Mouse (Mus musculus): ENCODE measurements around the gene Itga6.

Gene Itga6

GRCm38 (mm10) chr2:71834371-71834770 lies 89.0 kb downstream of the Itga6 start:
- in situ Hi-C loops (cut with MboI; ENCODE audit: unreplicated experiment in 2 of 2), result loop anchor here in 1 of 2 experiments (25.0 kb wide), 1 partner anchor 1147 kb away; no protein-coding TSS in a partner anchor

- in situ Hi-C loops (cut with MboI; ENCODE audit: unreplicated experiment in 2 of 2), result loop anchor here in 1 of 2 experiments (25.0 kb wide), 1 partner anchor 1148 kb away; no protein-coding TSS in a partner anchor
Observed at GRCm38 (mm10) chr2:71835556-71835955, 90.1 kb downstream of the Itga6 start.

GRCm38 (mm10) chr2:71836232-71836631 lies 90.8 kb downstream of the Itga6 start:
- in situ Hi-C loops (cut with MboI; ENCODE audit: unreplicated experiment in 2 of 2), result loop anchor here in 1 of 2 experiments (25.0 kb wide), 1 partner anchor 1149 kb away; no protein-coding TSS in a partner anchor

GRCm38 (mm10) chr2:71837261-71837660 lies 91.8 kb downstream of the Itga6 start:
- in situ Hi-C loops (cut with MboI; ENCODE audit: unreplicated experiment in 2 of 2), result loop anchor here in 1 of 2 experiments (25.0 kb wide), 1 partner anchor 1150 kb away; no protein-coding TSS in a partner anchor

- in situ Hi-C loops (cut with MboI; ENCODE audit: unreplicated experiment in 2 of 2), result loop anchor here in 1 of 2 experiments (25.0 kb wide), 1 partner anchor 1150 kb away; no protein-coding TSS in a partner anchor
Observed at GRCm38 (mm10) chr2:71837791-71838190, 92.4 kb downstream of the Itga6 start.

- in situ Hi-C loops (cut with MboI; ENCODE audit: unreplicated experiment in 2 of 2), result loop anchor here in 1 of 2 experiments (25.0 kb wide), 1 partner anchor 1156 kb away; no protein-coding TSS in a partner anchor
Observed at GRCm38 (mm10) chr2:71843316-71843715, 97.9 kb downstream of the Itga6 start.

- in situ Hi-C loops (cut with MboI; ENCODE audit: unreplicated experiment in 2 of 2), result loop anchor here in 1 of 2 experiments (25.0 kb wide), 1 partner anchor 1158 kb away; no protein-coding TSS in a partner anchor
Observed at GRCm38 (mm10) chr2:71844906-71845305, 99.5 kb downstream of the Itga6 start.

GRCm38 (mm10) chr2:71852161-71852560 lies 106.7 kb downstream of the Itga6 start:
- in situ Hi-C loops (cut with MboI; ENCODE audit: unreplicated experiment in 2 of 2), result loop anchor here (25.0 kb wide), 2 partner anchors 285 to 1965 kb away; partner anchors contain the start of genes Mettl5 (in 1 of the 2) and Ubr3 (in 1 of the 2)

GRCm38 (mm10) chr2:71855076-71855475 lies 109.7 kb downstream of the Itga6 start:
- in situ Hi-C loops (cut with MboI; ENCODE audit: unreplicated experiment in 2 of 2), result loop anchor here (25.0 kb wide), 2 partner anchors 282 to 1968 kb away; partner anchors contain the start of genes Mettl5 (in 1 of the 2) and Ubr3 (in 1 of the 2)

GRCm38 (mm10) chr2:71863531-71864173 lies 118.2 kb downstream of the Itga6 start:
- in situ Hi-C loops (cut with MboI; ENCODE audit: unreplicated experiment in 2 of 2), result loop anchor here (25.0 kb wide), 2 partner anchors 274 to 1976 kb away; partner anchors contain the start of genes Mettl5 (in 1 of the 2) and Ubr3 (in 1 of the 2)

GRCm38 (mm10) chr2:71865022-71865421 lies 119.6 kb downstream of the Itga6 start:
- in situ Hi-C loops (cut with MboI; ENCODE audit: unreplicated experiment in 2 of 2), result loop anchor here (25.0 kb wide), 2 partner anchors 272 to 1978 kb away; partner anchors contain the start of genes Mettl5 (in 1 of the 2) and Ubr3 (in 1 of the 2)

GRCm38 (mm10) chr2:71865935-71866334 lies 120.5 kb downstream of the Itga6 start:
- in situ Hi-C loops (cut with MboI; ENCODE audit: unreplicated experiment in 2 of 2), result loop anchor here (25.0 kb wide), 2 partner anchors 271 to 1979 kb away; partner anchors contain the start of genes Mettl5 (in 1 of the 2) and Ubr3 (in 1 of the 2)

- in situ Hi-C loops (cut with MboI; ENCODE audit: unreplicated experiment in 2 of 2), result loop anchor here (25.0 kb wide), 2 partner anchors 271 to 1979 kb away; partner anchors contain the start of genes Mettl5 (in 1 of the 2) and Ubr3 (in 1 of the 2)
Observed at GRCm38 (mm10) chr2:71866565-71866964, 121.1 kb downstream of the Itga6 start.

GRCm38 (mm10) chr2:71867019-71867418 lies 121.6 kb downstream of the Itga6 start:
- in situ Hi-C loops (cut with MboI; ENCODE audit: unreplicated experiment in 2 of 2), result loop anchor here (25.0 kb wide), 2 partner anchors 270 to 1980 kb away; partner anchors contain the start of genes Mettl5 (in 1 of the 2) and Ubr3 (in 1 of the 2)

- in situ Hi-C loops (cut with MboI; ENCODE audit: unreplicated experiment in 2 of 2), result loop anchor here (25.0 kb wide), 2 partner anchors 270 to 1980 kb away; partner anchors contain the start of genes Mettl5 (in 1 of the 2) and Ubr3 (in 1 of the 2)
Observed at GRCm38 (mm10) chr2:71867480-71867879, 122.1 kb downstream of the Itga6 start.

- in situ Hi-C loops (cut with MboI; ENCODE audit: unreplicated experiment in 2 of 2), result loop anchor here (25.0 kb wide), 2 partner anchors 269 to 1981 kb away; partner anchors contain the start of genes Mettl5 (in 1 of the 2) and Ubr3 (in 1 of the 2)
Observed at GRCm38 (mm10) chr2:71868256-71868655, 122.8 kb downstream of the Itga6 start.

- in situ Hi-C loops (cut with MboI; ENCODE audit: unreplicated experiment in 2 of 2), result loop anchor here (25.0 kb wide), 2 partner anchors 265 to 1985 kb away; partner anchors contain the start of genes Mettl5 (in 1 of the 2) and Ubr3 (in 1 of the 2)
Observed at GRCm38 (mm10) chr2:71872141-71872540, 126.7 kb downstream of the Itga6 start.

GRCm38 (mm10) chr2:71872801-71873443 lies 127.5 kb downstream of the Itga6 start, which contains the start of gene Pdk1:
Gene Pdk1, plus strand, starts transcription at chr2:71873224.
- in situ Hi-C loops (cut with MboI; ENCODE audit: unreplicated experiment in 2 of 2), result loop anchor here (25.0 kb wide), 2 partner anchors 264 to 1986 kb away; partner anchors contain the start of genes Mettl5 (in 1 of the 2) and Ubr3 (in 1 of the 2)

- in situ Hi-C loops (cut with MboI; ENCODE audit: unreplicated experiment in 2 of 2), result loop anchor here (25.0 kb wide), 2 partner anchors 264 to 1986 kb away; partner anchors contain the start of genes Mettl5 (in 1 of the 2) and Ubr3 (in 1 of the 2)
Observed at GRCm38 (mm10) chr2:71873474-71874322, 128.3 kb downstream of the Itga6 start.
